Mouse (Mus musculus): ENCODE measurements at regions not wholly inside any gene's neighbourhood (a gene's known extent, or its start where the extent isn't known, plus 50 kb on each side); places are given as distances from the start of the nearest gene placed in this dataset.

- H3K27ac ChIP-seq (replicated peaks) = no peak overlapping the region
- no peaks in the 10 kb centered on the region for H3K4me1 ChIP-seq
- no peaks in the 10 kb centered on the region for H3K36me3 ChIP-seq
- no peak overlapping the region for H3K9ac ChIP-seq
- H3K4me3 ChIP-seq = no peak overlapping the region
- no peaks in the 10 kb centered on the region for H3K9me3 ChIP-seq
- WGBS = 82% methylated on average over 7 of the region's 7 CpGs
- ATAC-seq (ENCODE audit: extremely low read depth, insufficient number of reproducible peaks, low FRiP score, low TSS enrichment) = no peak
- no peak overlapping the region for H3K4me2 ChIP-seq
- H3K27me3 ChIP-seq (replicated peaks) = no peaks in the 10 kb centered on the region
Observed at GRCm38 (mm10) chr14:64511300-64511699, 407.2 kb downstream of the Prss52 start.

GRCm38 (mm10) chr14:64512726-64513125, 408.6 kb downstream of the Prss52 start:
- H3K36me3 ChIP-seq = no peaks in the 10 kb centered on the region
- no peak overlapping the region for H3K4me2 ChIP-seq
- no peak overlapping the region for H3K9ac ChIP-seq
- no peak overlapping the region for H3K27ac ChIP-seq (replicated peaks)
- 54% methylated on average over 7 of the region's 7 CpGs for WGBS
- H3K4me1 ChIP-seq = no peaks in the 10 kb centered on the region
- H3K27me3 ChIP-seq (replicated peaks) = no peaks in the 10 kb centered on the region
- ATAC-seq (ENCODE audit: extremely low read depth, insufficient number of reproducible peaks, low FRiP score, low TSS enrichment) = no peak
- no peaks in the 10 kb centered on the region for H3K9me3 ChIP-seq
- H3K4me3 ChIP-seq = no peak overlapping the region

DNA sequence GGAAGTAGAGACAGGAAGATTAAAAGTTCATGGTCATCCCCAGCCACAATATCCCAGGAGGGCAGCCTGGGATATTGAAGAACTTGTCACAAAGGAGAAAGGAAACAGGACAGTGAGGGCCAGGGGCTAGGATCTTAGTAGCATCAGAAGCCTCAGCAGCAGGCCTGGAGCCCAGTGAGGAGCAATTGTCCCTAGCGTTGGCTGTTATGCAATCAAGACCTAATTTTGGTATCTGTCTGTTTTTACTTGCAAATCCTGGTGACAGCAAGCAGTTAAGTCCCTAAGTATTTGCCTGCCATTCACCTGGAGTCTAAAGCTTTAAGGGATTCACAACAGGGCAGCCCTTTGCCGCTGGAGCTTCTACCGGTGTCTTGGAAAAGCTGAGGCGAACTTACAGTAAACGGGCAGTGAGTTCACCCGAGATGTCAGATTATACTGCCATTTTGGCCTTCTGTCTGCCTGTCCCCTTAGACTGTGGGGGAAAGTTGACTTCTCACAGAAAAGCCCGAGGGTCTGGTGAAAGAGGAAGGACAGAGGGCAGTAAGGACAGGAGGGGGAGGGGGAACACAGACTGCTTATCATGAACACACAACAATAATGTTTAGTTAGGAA, 413.6 kb downstream of the Prss52 start:
- H3K9ac ChIP-seq = no peak overlapping the region
- no peaks in the 10 kb centered on the region for H3K27me3 ChIP-seq (replicated peaks)
- no peak for ATAC-seq (ENCODE audit: extremely low read depth, insufficient number of reproducible peaks, low FRiP score, low TSS enrichment)
- WGBS = 52% methylated on average over 7 of the region's 7 CpGs
- no peak overlapping the region; the same call in 1 of the 2 replicates for H3K27ac ChIP-seq (replicated peaks)
- no peaks in the 10 kb centered on the region for H3K4me1 ChIP-seq
- H3K4me3 ChIP-seq = no peak overlapping the region
- H3K4me2 ChIP-seq = no peak overlapping the region
- no peaks in the 10 kb centered on the region for H3K9me3 ChIP-seq
- H3K36me3 ChIP-seq = no peaks in the 10 kb centered on the region

GRCm38 (mm10) chr14:64524641-64525040, 420.6 kb downstream of the Prss52 start:
- no peak overlapping the region for H3K4me3 ChIP-seq
- H3K9ac ChIP-seq = no peak overlapping the region
- WGBS = 46% methylated on average over 8 of the region's 8 CpGs
- H3K4me2 ChIP-seq = no peak overlapping the region
- no peaks in the 10 kb centered on the region for H3K36me3 ChIP-seq
- no peaks in the 10 kb centered on the region for H3K27me3 ChIP-seq (replicated peaks)
- H3K4me1 ChIP-seq = peaks cover 6% of the 10 kb centered on the region; the same call in 1 of the 2 replicates
- no peaks in the 10 kb centered on the region for H3K9me3 ChIP-seq
- no peak overlapping the region for H3K27ac ChIP-seq (replicated peaks)
- no peak for ATAC-seq (ENCODE audit: extremely low read depth, insufficient number of reproducible peaks, low FRiP score, low TSS enrichment)

GRCm38 (mm10) chr14:64525302-64526078, 421.4 kb downstream of the Prss52 start:
- WGBS = 55% methylated on average over 10 of the region's 10 CpGs
- no peak for ATAC-seq (ENCODE audit: extremely low read depth, insufficient number of reproducible peaks, low FRiP score, low TSS enrichment)
- Histone ChIP-seq H3K4me1 (peaks cover 6% of the 10 kb centered on the region; the same call in 1 of the 2 replicates), H3K27ac (replicated peaks) (no peak overlapping the region), H3K4me2 (no peak overlapping the region), H3K9me3 (no peaks in the 10 kb centered on the region), H3K36me3 (no peaks in the 10 kb centered on the region), H3K4me3 (no peak overlapping the region), H3K9ac (no peak overlapping the region), H3K27me3 (replicated peaks) (no peaks in the 10 kb centered on the region)

- H3K4me1 ChIP-seq = no peaks in the 10 kb centered on the region
- H3K9ac ChIP-seq = no peak overlapping the region
- no peak overlapping the region for H3K4me3 ChIP-seq
- no peak overlapping the region for H3K4me2 ChIP-seq
- no peaks in the 10 kb centered on the region for H3K27me3 ChIP-seq (replicated peaks)
- WGBS = 48% methylated on average over 3 of the region's 3 CpGs
- H3K27ac ChIP-seq (replicated peaks) = no peak overlapping the region
- H3K9me3 ChIP-seq = no peaks in the 10 kb centered on the region
- no peaks in the 10 kb centered on the region for H3K36me3 ChIP-seq
- no peak for ATAC-seq (ENCODE audit: extremely low read depth, insufficient number of reproducible peaks, low FRiP score, low TSS enrichment)
Observed at GRCm38 (mm10) chr14:64530541-64530940, 426.5 kb downstream of the Prss52 start.

DNA sequence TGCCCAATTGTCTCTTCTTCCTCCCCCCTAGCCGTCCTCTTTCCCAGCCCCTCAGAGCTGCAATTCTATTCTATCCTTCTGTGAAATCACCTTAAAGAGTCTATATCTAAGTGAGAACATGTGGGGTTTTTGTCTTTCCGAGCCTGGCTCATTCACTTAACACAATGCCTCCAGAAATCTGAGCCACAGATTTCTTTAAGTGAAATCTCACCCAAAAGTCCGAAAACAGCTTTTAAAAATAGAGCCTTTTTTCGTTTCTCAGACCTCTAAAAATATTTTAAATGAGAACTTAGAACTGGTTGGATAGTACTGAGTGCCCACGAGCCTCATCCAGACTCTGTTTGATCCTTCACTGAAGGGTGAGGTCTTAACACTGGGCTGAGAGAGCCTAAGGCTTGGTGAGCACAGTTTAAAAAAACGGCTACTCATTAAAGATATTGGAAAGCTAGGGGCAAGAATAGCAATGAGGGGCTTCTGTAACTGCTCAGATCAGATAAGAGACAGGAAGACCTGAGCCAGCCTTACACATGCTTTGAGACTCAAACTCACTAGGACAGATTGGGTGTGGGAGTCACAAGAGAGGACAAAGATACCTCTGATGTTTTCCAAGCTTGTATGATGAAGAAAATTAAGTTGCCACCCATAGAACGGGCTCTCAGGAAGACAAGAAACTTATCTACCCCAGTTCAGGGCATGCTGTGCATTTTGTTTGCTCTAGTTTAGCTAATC, 427.3 kb downstream of the Prss52 start:
- Histone ChIP-seq H3K4me3 (no peak overlapping the region), H3K27me3 (replicated peaks) (no peaks in the 10 kb centered on the region), H3K4me1 (no peaks in the 10 kb centered on the region), H3K4me2 (no peak overlapping the region), H3K27ac (replicated peaks) (no peak overlapping the region), H3K9ac (no peak overlapping the region), H3K36me3 (no peaks in the 10 kb centered on the region), H3K9me3 (no peaks in the 10 kb centered on the region)
- ATAC-seq (ENCODE audit: extremely low read depth, insufficient number of reproducible peaks, low FRiP score, low TSS enrichment) = no peak
- 49% methylated on average over 7 of the region's 7 CpGs for WGBS

DNA sequence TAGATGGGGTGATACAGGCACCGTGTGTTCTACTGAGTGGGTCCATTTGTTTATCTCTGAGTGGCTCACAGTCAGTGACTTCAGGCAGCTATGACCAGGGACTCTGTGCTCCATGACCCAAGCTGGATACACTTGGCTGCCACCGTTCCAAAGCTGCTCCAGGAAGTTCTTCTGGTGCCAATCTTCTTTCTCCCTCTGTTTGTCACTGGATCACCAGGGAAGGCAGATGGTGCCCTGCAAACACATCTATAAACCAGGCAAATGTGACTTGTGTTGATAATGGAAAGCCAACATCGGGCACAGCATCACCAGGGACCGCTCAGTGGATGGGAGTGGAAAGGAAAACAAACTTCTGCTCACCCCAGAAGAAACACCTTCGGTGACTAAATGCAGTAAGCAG, 428.3 kb downstream of the Prss52 start:
- Histone ChIP-seq H3K4me1 (no peaks in the 10 kb centered on the region), H3K27me3 (replicated peaks) (no peaks in the 10 kb centered on the region), H3K4me2 (no peak overlapping the region), H3K9me3 (no peaks in the 10 kb centered on the region), H3K4me3 (no peak overlapping the region), H3K27ac (replicated peaks) (no peak overlapping the region), H3K36me3 (no peaks in the 10 kb centered on the region), H3K9ac (no peak overlapping the region)
- whole genome bisulfite sequencing = 74% methylated on average over 5 of the region's 5 CpGs
- no peak for ATAC-seq (ENCODE audit: extremely low read depth, insufficient number of reproducible peaks, low FRiP score, low TSS enrichment)

- Histone ChIP-seq H3K4me3 (no peak overlapping the region), H3K36me3 (no peaks in the 10 kb centered on the region), H3K27me3 (replicated peaks) (no peaks in the 10 kb centered on the region), H3K9me3 (no peaks in the 10 kb centered on the region), H3K4me1 (no peaks in the 10 kb centered on the region), H3K27ac (replicated peaks) (no peak overlapping the region), H3K9ac (no peak overlapping the region), H3K4me2 (no peak overlapping the region)
- ATAC-seq (ENCODE audit: extremely low read depth, insufficient number of reproducible peaks, low FRiP score, low TSS enrichment) = no peak
- 36% methylated on average over 7 of the region's 7 CpGs for WGBS
Observed at GRCm38 (mm10) chr14:64533591-64534151, 429.6 kb downstream of the Prss52 start.

- 48% methylated on average over 4 of the region's 4 CpGs for WGBS
- Histone ChIP-seq H3K27ac (replicated peaks) (no peak overlapping the region), H3K4me1 (no peaks in the 10 kb centered on the region), H3K9ac (no peak overlapping the region), H3K4me2 (no peak overlapping the region), H3K9me3 (no peaks in the 10 kb centered on the region), H3K36me3 (no peaks in the 10 kb centered on the region), H3K4me3 (no peak overlapping the region), H3K27me3 (replicated peaks) (no peaks in the 10 kb centered on the region)
- ATAC-seq (ENCODE audit: extremely low read depth, insufficient number of reproducible peaks, low FRiP score, low TSS enrichment) = no peak
Observed at GRCm38 (mm10) chr14:64534194-64534593, 430.1 kb downstream of the Prss52 start.

GRCm38 (mm10) chr14:64539436-64539835, 435.4 kb downstream of the Prss52 start:
- Histone ChIP-seq H3K4me1 (no peaks in the 10 kb centered on the region), H3K9ac (no peak overlapping the region), H3K4me2 (no peak overlapping the region), H3K9me3 (no peaks in the 10 kb centered on the region), H3K4me3 (no peak overlapping the region), H3K27ac (replicated peaks) (no peak overlapping the region), H3K36me3 (no peaks in the 10 kb centered on the region), H3K27me3 (replicated peaks) (no peaks in the 10 kb centered on the region)
- ATAC-seq (ENCODE audit: extremely low read depth, insufficient number of reproducible peaks, low FRiP score, low TSS enrichment) = no peak
- WGBS = 45% methylated on average over 2 of the region's 2 CpGs

Measured in heart, embryonic 13.5 days (tissue).